27 mouse cellular contexts compared by ENCODE assay signal in the genomic region with DNA sequence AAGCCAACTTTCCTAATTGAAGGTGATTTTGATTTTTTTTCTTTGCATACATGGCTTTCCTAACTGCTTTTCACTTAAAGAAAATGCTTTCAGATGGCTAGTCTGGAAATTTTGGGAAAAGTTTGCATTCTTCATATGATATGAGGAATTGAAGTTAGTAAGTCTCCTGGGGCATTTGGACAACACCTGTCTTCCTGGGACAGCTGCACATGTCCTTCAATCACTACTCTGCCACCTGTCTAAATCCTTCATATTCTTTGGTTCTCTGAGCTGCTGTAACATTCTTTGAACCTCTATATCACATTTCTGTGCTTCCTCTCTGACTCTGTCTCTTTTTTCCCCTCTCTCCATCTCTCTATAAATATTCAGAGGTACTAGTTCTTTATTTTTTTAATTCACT.
"Had no signal": no experiment of that assay in that cellular context is flagged by ENCODE, and none has a peak within 500 bp of the region (broad histone marks: within the 10 kb centered on the region; RNA-seq: fewer than 3 reads in every experiment).

No protein-coding gene starts in this region.

- H3K9ac ChIP-seq: heart, embryonic 13.5 days; heart, embryonic 15.5 days; hindbrain, embryonic 12.5 days; hindbrain, embryonic 14.5 days; intestine, embryonic 15.5 days; limb, embryonic 12.5 days; limb, embryonic 15.5 days; liver, embryonic 12.5 days; liver, embryonic 14.5 days had no signal

- H3K36me3 ChIP-seq: heart, embryonic 13.5 days; heart, embryonic 15.5 days; hindbrain, embryonic 12.5 days; intestine, embryonic 15.5 days; limb, embryonic 12.5 days; limb, embryonic 15.5 days; liver, embryonic 12.5 days had no signal

- DNase-seq: gastrocnemius, postnatal 10 days; gastrocnemius, postnatal 25 days; heart, adult 11 months; heart, adult 2 months; heart, postnatal 14 days; heart, postnatal 36 days; kidney, adult 18-20 months; kidney, adult 8-10 months; kidney, postnatal 10 days; kidney, postnatal 25 days; kidney, postnatal 4 days; left cerebral cortex, postnatal 4 days had no signal

- H3K4me2 ChIP-seq: heart, embryonic 11.5 days; heart, embryonic 13.5 days; heart, embryonic 15.5 days; hindbrain, embryonic 12.5 days; hindbrain, embryonic 14.5 days; intestine, embryonic 15.5 days; limb, embryonic 12.5 days; limb, embryonic 15.5 days; liver, embryonic 12.5 days had no signal

- H3K9me3 ChIP-seq: heart, embryonic 13.5 days; heart, embryonic 15.5 days; hindbrain, embryonic 12.5 days; intestine, embryonic 15.5 days; limb, embryonic 12.5 days; limb, embryonic 15.5 days; liver, embryonic 12.5 days had no signal

- H3K27me3 ChIP-seq: heart, embryonic 13.5 days; heart, embryonic 15.5 days; hindbrain, embryonic 12.5 days; intestine, embryonic 15.5 days; limb, embryonic 12.5 days; limb, embryonic 15.5 days; liver, embryonic 12.5 days had no signal

- ATAC-seq: hindbrain, embryonic 16.5 days; inflammation-experienced regulatory T-cells, adult 6 months; intestine, embryonic 15.5 days; intestine, postnatal 0 days; liver, embryonic 12.5 days had no signal

- H3K4me1 ChIP-seq: heart, embryonic 13.5 days; heart, embryonic 15.5 days; hindbrain, embryonic 12.5 days; intestine, embryonic 15.5 days; limb, embryonic 12.5 days; limb, embryonic 15.5 days; liver, embryonic 12.5 days had no signal

- H3K27ac ChIP-seq: heart, adult 2 months; heart, embryonic 13.5 days; heart, embryonic 15.5 days; hindbrain, embryonic 12.5 days; hindbrain, embryonic 14.5 days; intestine, embryonic 15.5 days; layer of hippocampus, adult 2 months; left cerebral cortex, adult 2 months; limb, embryonic 12.5 days; limb, embryonic 15.5 days; liver, embryonic 12.5 days; liver, embryonic 14.5 days had no signal

- H3K4me3 ChIP-seq: heart, adult 2 months; heart, embryonic 13.5 days; heart, embryonic 15.5 days; hindbrain, embryonic 12.5 days; intestine, embryonic 15.5 days; layer of hippocampus, adult 2 months; left cerebral cortex, adult 2 months; limb, embryonic 12.5 days; limb, embryonic 15.5 days; liver, embryonic 12.5 days had no signal
